Mouse (Mus musculus) layer of hippocampus, adult 18-20 months (tissue): ENCODE measurements at regions not wholly inside any gene's neighbourhood (a gene's known extent, or its start where the extent isn't known, plus 50 kb on each side); places are given as distances from the start of the nearest gene placed in this dataset.

Source experiments
- DNase-seq, 2 experiments: peaks; one replicate each; pipeline ENCODE4 v3.0.0; 2022; ENCODE audit warnings: low spot score in 2 of 2

- no peak for DNase-seq
Observed at GRCm38 (mm10) chr15:97462006-97462405, 214.9 kb upstream of the Amigo2 start.

- DNase-seq = no peak
Observed at GRCm38 (mm10) chr15:97461060-97461459, 214.0 kb upstream of the Amigo2 start.

- no peak for DNase-seq
Observed at GRCm38 (mm10) chr15:97460360-97460719, 213.3 kb upstream of the Amigo2 start.

GRCm38 (mm10) chr15:97459606-97460359, 212.7 kb upstream of the Amigo2 start:
- DNase-seq = no peak

GRCm38 (mm10) chr15:97458748-97459221, 211.7 kb upstream of the Amigo2 start:
- DNase-seq = no peak

GRCm38 (mm10) chr15:97458139-97458747, 211.2 kb upstream of the Amigo2 start:
- DNase-seq = no peak

GRCm38 (mm10) chr15:97457468-97457867, 210.4 kb upstream of the Amigo2 start:
- no peak for DNase-seq

GRCm38 (mm10) chr15:97456991-97457390, 209.9 kb upstream of the Amigo2 start:
- DNase-seq = no peak

- DNase-seq = no peak
Observed at GRCm38 (mm10) chr15:97455672-97456071, 208.6 kb upstream of the Amigo2 start.

- DNase-seq = no peak
Observed at GRCm38 (mm10) chr15:97449724-97450123, 202.6 kb upstream of the Amigo2 start.

GRCm38 (mm10) chr15:97449001-97449400, 201.9 kb upstream of the Amigo2 start:
- DNase-seq = no peak

- peak in 1 of 2 experiments; percentile 11 for DNase-seq
Observed at GRCm38 (mm10) chr15:97448243-97448880, 201.3 kb upstream of the Amigo2 start.

GRCm38 (mm10) chr15:97446181-97446580, 199.1 kb upstream of the Amigo2 start:
- DNase-seq = no peak

GRCm38 (mm10) chr15:97438235-97438760, 191.2 kb upstream of the Amigo2 start:
- no peak for DNase-seq
